Mouse (Mus musculus): Measurements from ENCODE around the gene Gfod1. TPM values are rescaled to one million over a fixed set of nuclear protein-coding genes. Genes with fewer than 3 reads are reported as not detected.
A peak's percentile ranks its signal among the peaks of the same experiment; 100 is the strongest.

The Gfod1 gene
- polyA plus RNA-seq, 1 experiment from 2014 or later = 0.67 TPM

DNA sequence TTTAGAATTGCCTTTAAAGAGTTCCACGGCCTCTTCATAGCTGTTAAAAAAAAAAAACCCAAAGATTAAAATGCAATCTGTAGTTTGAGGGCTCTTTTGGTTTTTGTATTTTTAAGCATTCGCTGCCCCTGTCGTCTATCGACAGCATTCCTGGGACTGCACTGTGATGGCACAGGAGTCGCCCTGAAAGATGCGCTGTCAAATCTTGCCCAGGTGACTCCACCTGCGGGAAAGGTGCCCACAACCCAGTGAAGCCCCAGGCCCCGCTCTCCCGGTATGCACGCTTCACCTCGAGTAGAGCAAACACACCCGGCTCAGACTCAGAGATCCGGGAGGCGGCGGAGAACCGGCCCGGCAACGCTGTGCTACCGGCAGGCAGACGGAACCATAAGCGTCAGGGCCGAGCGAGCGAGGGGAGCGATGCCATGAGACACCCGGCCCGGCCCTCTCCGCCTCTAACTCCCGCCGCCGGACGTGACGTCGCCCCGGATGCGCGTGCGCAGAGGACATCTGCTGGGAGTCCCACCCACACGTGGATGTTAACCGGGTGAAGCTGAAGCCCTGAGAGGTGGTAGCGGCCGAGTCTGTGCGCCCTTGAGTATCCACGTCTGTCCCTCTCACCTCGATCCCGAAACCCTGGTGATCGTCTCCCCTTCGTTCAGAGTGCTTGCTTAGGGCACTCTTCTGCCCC is 132.8 kb downstream of the Gfod1 start, which contains the start of gene Tbc1d7:
TSS of gene Tbc1d7 (minus strand) at position 482 of the 691 bp plus-strand sequence.
- ATAC-seq (ENCODE audit: low FRiP score, low read depth) = peak; percentile 94
- under 1% methylated on average over 48 of the region's 48 CpGs for WGBS
- peaks cover 6% of the 10 kb centered on the region for H3K4me1 ChIP-seq
- peak within 1 kb of the TSS; percentile 73 for H3K4me3 ChIP-seq
- H3K4me2 ChIP-seq (replicated peaks) = peak within 1 kb of the TSS; percentile 71
- H3K36me3 ChIP-seq = peaks cover 25% of the 10 kb centered on the region
- peak within 1 kb of the TSS; percentile 76; the same call in 1 of the 2 replicates for H3K27ac ChIP-seq
- H3K27me3 ChIP-seq = no peaks in the 10 kb centered on the region
- no peaks in the 10 kb centered on the region for H3K9me3 ChIP-seq
- H3K9ac ChIP-seq = peak within 1 kb of the TSS; percentile 84

GRCm38 (mm10) chr13:43167721-43168120 is 136.3 kb downstream of the Gfod1 start:
- H3K27ac ChIP-seq = no peak overlapping the region
- no peak for ATAC-seq (ENCODE audit: low FRiP score, low read depth)
- no peaks in the 10 kb centered on the region for H3K9me3 ChIP-seq
- H3K27me3 ChIP-seq = no peaks in the 10 kb centered on the region
- H3K4me2 ChIP-seq (replicated peaks) = no peak overlapping the region
- H3K9ac ChIP-seq = no peak overlapping the region
- WGBS = 82% methylated on average over 9 of the region's 9 CpGs
- peaks cover 6% of the 10 kb centered on the region for H3K4me1 ChIP-seq
- no peak overlapping the region for H3K4me3 ChIP-seq
- peaks cover 55% of the 10 kb centered on the region for H3K36me3 ChIP-seq

DNA sequence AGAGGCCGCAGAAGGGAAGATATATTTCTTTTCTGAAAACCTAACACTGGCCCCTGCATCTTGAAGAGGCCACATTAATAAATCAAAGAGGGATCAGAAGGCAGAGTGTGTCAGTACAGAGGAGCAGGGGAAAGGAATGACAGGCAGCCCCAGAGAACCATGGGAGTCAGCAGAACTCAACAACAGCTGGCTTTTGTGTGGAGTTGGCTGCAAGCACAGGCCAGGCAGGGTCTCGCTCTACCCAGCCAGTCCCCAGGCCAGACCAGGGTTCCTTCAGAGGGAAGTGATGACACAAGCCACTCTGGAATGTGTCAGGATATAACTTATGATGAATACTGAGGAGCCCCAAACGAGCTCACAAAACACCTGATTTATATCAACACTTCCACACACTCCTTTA is 144.5 kb downstream of the Gfod1 start:
- Histone ChIP-seq H3K4me1 (peaks cover 20% of the 10 kb centered on the region), H3K27me3 (no peaks in the 10 kb centered on the region), H3K9me3 (no peaks in the 10 kb centered on the region), H3K4me2 (replicated peaks) (no peak overlapping the region), H3K36me3 (peaks cover 41% of the 10 kb centered on the region), H3K27ac (peak overlapping the region; percentile 65), H3K9ac (no peak overlapping the region), H3K4me3 (no peak overlapping the region)
- peak; percentile 61 for ATAC-seq (ENCODE audit: low FRiP score, low read depth)
- WGBS = 39% methylated on average over 3 of the region's 3 CpGs

DNA sequence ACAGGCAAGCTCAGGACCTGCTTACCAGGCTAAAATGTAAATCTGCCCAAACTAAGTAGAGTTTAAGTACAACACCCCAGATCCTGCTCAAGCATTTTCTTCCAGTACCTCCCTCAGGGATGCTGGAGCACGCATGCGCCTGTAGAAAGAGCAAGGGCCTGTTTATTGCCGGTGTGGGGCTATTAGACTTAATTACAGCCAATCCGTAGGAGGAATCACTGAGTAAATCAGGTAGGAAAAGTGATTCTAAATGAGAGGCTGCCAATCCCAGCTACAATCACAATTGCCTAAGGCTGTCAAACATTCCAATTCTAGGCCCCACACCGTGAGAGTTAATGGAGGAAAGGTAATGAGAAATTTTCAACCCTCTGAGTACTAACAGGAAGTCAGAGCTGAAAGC is 145.7 kb downstream of the Gfod1 start:
- peak; percentile 48; the same call in 1 of the 2 replicates for ATAC-seq (ENCODE audit: low FRiP score, low read depth)
- H3K4me2 ChIP-seq (replicated peaks) = no peak overlapping the region
- no peak overlapping the region for H3K4me3 ChIP-seq
- peaks cover 40% of the 10 kb centered on the region for H3K36me3 ChIP-seq
- peaks cover 20% of the 10 kb centered on the region for H3K4me1 ChIP-seq
- H3K9me3 ChIP-seq = no peaks in the 10 kb centered on the region
- H3K9ac ChIP-seq = no peak overlapping the region
- H3K27ac ChIP-seq = no peak overlapping the region
- WGBS = 18% methylated on average over 5 of the region's 5 CpGs
- H3K27me3 ChIP-seq = no peaks in the 10 kb centered on the region

DNA sequence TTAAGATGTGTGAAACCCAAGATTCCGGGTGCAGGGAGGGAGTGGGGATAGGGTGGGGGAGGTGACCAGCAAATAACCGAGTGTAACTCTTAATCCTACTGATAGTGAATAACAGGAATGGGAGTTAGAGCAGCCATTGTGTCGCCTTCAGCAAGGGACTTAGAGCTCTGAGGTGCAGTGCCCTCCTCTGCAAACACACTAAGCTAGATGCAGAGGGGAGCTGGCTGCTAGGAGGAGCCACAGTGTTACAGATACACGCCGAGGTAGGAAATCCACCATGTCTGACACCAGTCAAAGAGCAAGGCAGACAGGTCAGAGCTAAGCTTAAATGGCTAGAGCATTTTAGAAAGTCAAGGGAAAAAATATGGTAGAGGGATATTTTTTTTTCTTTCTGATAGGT is 146.6 kb downstream of the Gfod1 start:
- H3K4me2 ChIP-seq (replicated peaks) = no peak overlapping the region
- H3K9ac ChIP-seq = no peak overlapping the region
- no peak overlapping the region for H3K27ac ChIP-seq
- no peaks in the 10 kb centered on the region for H3K27me3 ChIP-seq
- no peak for ATAC-seq (ENCODE audit: low FRiP score, low read depth)
- peaks cover 20% of the 10 kb centered on the region for H3K4me1 ChIP-seq
- H3K36me3 ChIP-seq = peaks cover 46% of the 10 kb centered on the region
- H3K9me3 ChIP-seq = no peaks in the 10 kb centered on the region
- WGBS = 56% methylated on average over 5 of the region's 5 CpGs
- H3K4me3 ChIP-seq = no peak overlapping the region

- ATAC-seq (ENCODE audit: low FRiP score, low read depth) = no peak
- Histone ChIP-seq H3K4me2 (replicated peaks) (no peak overlapping the region), H3K27ac (no peak overlapping the region), H3K4me1 (0 out of 2 replicates have a peak, but pooled peaks cover 3% of the 10 kb centered on the region), H3K9me3 (no peaks in the 10 kb centered on the region), H3K4me3 (no peak overlapping the region), H3K9ac (no peak overlapping the region), H3K27me3 (no peaks in the 10 kb centered on the region), H3K36me3 (peaks cover 59% of the 10 kb centered on the region)
- 88% methylated on average over 14 of the region's 14 CpGs for WGBS
Observed at GRCm38 (mm10) chr13:43152005-43152520, 151.9 kb downstream of the Gfod1 start.

DNA sequence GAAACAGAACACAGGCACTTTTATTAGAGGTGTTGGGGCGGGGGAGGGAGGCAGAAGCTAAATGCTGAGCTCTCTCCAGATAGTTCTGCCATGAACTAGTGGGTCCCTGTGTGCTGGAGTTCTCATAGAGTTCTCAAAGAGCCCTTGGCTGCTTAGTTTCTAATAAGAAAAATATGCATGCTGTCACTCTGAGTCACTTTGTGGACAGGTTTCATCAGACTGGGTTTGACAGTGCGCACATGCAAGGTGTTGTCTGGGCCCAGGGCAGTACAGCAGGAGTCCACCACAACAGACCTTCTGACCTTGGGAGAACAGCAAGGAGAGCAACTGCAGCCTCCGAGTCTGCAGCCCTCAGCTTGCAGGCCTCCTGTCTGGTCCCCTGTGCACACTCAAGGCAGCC is 154.3 kb downstream of the Gfod1 start:
- no peak overlapping the region for H3K4me3 ChIP-seq
- no peak overlapping the region for H3K4me2 ChIP-seq (replicated peaks)
- H3K9ac ChIP-seq = 0 out of 2 replicates have a peak overlapping the region, but pooled peaks have one; percentile 13
- H3K36me3 ChIP-seq = peaks cover 42% of the 10 kb centered on the region
- H3K4me1 ChIP-seq = 0 out of 2 replicates have a peak, but pooled peaks cover 3% of the 10 kb centered on the region
- no peak overlapping the region for H3K27ac ChIP-seq
- ATAC-seq (ENCODE audit: low FRiP score, low read depth) = no peak
- H3K27me3 ChIP-seq = no peaks in the 10 kb centered on the region
- WGBS = 66% methylated on average over 3 of the region's 3 CpGs
- no peaks in the 10 kb centered on the region for H3K9me3 ChIP-seq

DNA sequence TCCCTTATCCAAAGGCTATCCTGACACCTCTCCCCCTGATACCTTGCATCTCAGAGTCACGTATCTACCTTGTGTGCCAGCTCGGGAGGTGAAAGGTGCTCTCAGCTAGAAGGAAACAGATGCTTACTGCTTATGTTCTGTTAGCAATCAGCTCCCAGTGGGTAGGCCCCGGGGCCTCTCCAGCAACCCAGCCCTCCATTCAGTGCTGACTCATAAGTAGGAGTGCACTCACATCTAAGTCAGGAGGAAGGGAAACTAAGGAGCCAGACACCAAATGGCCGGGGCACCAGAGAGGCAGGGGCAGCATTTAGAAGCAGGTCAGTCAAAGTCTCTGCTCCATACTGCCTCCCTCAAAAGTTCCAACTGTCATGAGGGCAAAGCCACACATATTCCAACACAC is 155.3 kb downstream of the Gfod1 start:
- WGBS = 58% methylated on average over 4 of the region's 4 CpGs
- H3K9ac ChIP-seq = no peak overlapping the region
- no peak for ATAC-seq (ENCODE audit: low FRiP score, low read depth)

GRCm38 (mm10) chr13:43146515-43147258 is 157.3 kb downstream of the Gfod1 start:
- no peaks in the 10 kb centered on the region for H3K27me3 ChIP-seq
- H3K4me3 ChIP-seq = no peak overlapping the region
- no peak overlapping the region for H3K9ac ChIP-seq
- H3K36me3 ChIP-seq = peaks cover 15% of the 10 kb centered on the region
- WGBS = 39% methylated on average over 8 of the region's 8 CpGs
- no peak overlapping the region for H3K4me2 ChIP-seq (replicated peaks)
- 0 out of 2 replicates have a peak, but pooled peaks cover 3% of the 10 kb centered on the region for H3K4me1 ChIP-seq
- no peak for ATAC-seq (ENCODE audit: low FRiP score, low read depth)
- no peaks in the 10 kb centered on the region for H3K9me3 ChIP-seq
- H3K27ac ChIP-seq = 0 out of 2 replicates have a peak overlapping the region, but pooled peaks have one; percentile 10

More for the DNA sequence above, 155.3 kb downstream of the Gfod1 start:
- Histone ChIP-seq H3K4me3 (no peak overlapping the region), H3K27me3 (no peaks in the 10 kb centered on the region), H3K9me3 (no peaks in the 10 kb centered on the region), H3K27ac (no peak overlapping the region), H3K4me1 (0 out of 2 replicates have a peak, but pooled peaks cover 3% of the 10 kb centered on the region), H3K36me3 (peaks cover 33% of the 10 kb centered on the region), H3K4me2 (replicated peaks) (no peak overlapping the region)

Other genes starting within 250 kb of the Gfod1 start
- gene Tbc1d7, start 132.7 kb downstream of the Gfod1 start, polyA plus RNA-seq (2015; fragmentation: Nextera tagmentation; extraction: Ambion mirVana) = 59.0 and 67.9 TPM in 2 replicates
- gene Sirt5, start 61.3 kb upstream of the Gfod1 start, polyA plus RNA-seq (2015; fragmentation: Nextera tagmentation; extraction: Ambion mirVana) = 42.2 and 42.6 TPM in 2 replicates
- gene Nol7, start 94.2 kb upstream of the Gfod1 start, polyA plus RNA-seq (2015; fragmentation: Nextera tagmentation; extraction: Ambion mirVana) = 146 and 148 TPM in 2 replicates
- gene Ranbp9, start 177.1 kb upstream of the Gfod1 start, polyA plus RNA-seq (2015; fragmentation: Nextera tagmentation; extraction: Ambion mirVana) = 8.8 and 10.3 TPM in 2 replicates

Measured in limb, embryonic 13.5 days (tissue).